Mouse (Mus musculus) kidney, adult 2 months (tissue): ENCODE measurements at regions not wholly inside any gene's neighbourhood (a gene's known extent, or its start where the extent isn't known, plus 50 kb on each side); places are given as distances from the start of the nearest gene placed in this dataset.

Experiments used
- CTCF ChIP-seq: fragments of 200-500 bp; conservative IDR thresholded peaks from 2 replicates; pipeline ENCODE4 v1.5.1; 2011; ENCODE audit warnings: low read depth, mild to moderate bottlenecking, control low read depth, low read length, moderate library complexity, mixed read lengths; ENCODE audit not compliant: insufficient read depth, insufficient read length
- POLR2A ChIP-seq: fragments of 200-500 bp; IDR thresholded peaks from one replicate; pipeline ENCODE4 v1.6.1; 2011; ENCODE audit warnings: low read depth, low read length, control low read depth

GRCm38 (mm10) chr6:140160946-140161345, 119.7 kb upstream of the Plcz1 start:
- no peak for TF ChIP-seq CTCF
- TF ChIP-seq POLR2A = no peak
